Mouse (Mus musculus) heart, embryonic 16.5 days (tissue): Measurements from ENCODE around the gene Phtf1. TPM values are rescaled to one million over a fixed set of nuclear protein-coding genes. Genes with fewer than 3 reads are reported as not detected.

ENCODE experiments used
- ATAC-seq: fragments of 200-750 bp; cut with Nextera tagmentation; replicated peaks from 2 replicates; pipeline ENCODE4 v1.8.0; 2017; ENCODE audit warnings: moderate number of reproducible peaks; ENCODE audit not compliant: insufficient read depth, low FRiP score; ENCODE audit errors: extremely low read depth
- H3K27ac ChIP-seq: fragments of 300-500 bp; sonication (generic); 2 replicates; pipeline ENCODE4 v1.5.1; 2014; ENCODE audit warnings: mild to moderate bottlenecking, low read length, control low read depth, moderate library complexity
- H3K27me3 ChIP-seq: fragments of 300-500 bp; sonication (generic); 2 replicates; pipeline ENCODE4 v1.6.1; 2014; ENCODE audit warnings: low read length, mixed read lengths; ENCODE audit not compliant: control insufficient read depth, insufficient read depth
- H3K36me3 ChIP-seq: fragments of 300-500 bp; sonication (generic); 2 replicates; pipeline ENCODE4 v1.6.1; 2014; ENCODE audit not compliant: control insufficient read depth, insufficient read depth
- H3K4me1 ChIP-seq: fragments of 300-500 bp; sonication (generic); 2 replicates; pipeline ENCODE4 v1.6.1; 2014; ENCODE audit warnings: low read length, mixed read lengths; ENCODE audit not compliant: control insufficient read depth, insufficient read depth
- H3K4me2 ChIP-seq: fragments of 300-500 bp; sonication (generic); 2 replicates; pipeline ENCODE4 v1.6.1; 2014; ENCODE audit warnings: low read depth, mild to moderate bottlenecking, control low read depth, low read length
- H3K4me3 ChIP-seq: fragments of 300-500 bp; sonication (generic); 2 replicates; pipeline ENCODE4 v1.5.1; 2014; ENCODE audit warnings: mild to moderate bottlenecking, control low read depth, low read length
- H3K9ac ChIP-seq: fragments of 300-500 bp; sonication (generic); 2 replicates; pipeline ENCODE4 v1.6.1; 2014; ENCODE audit warnings: low read length, control low read depth
- H3K9me3 ChIP-seq: fragments of 300-500 bp; sonication (generic); replicated peaks from 2 replicates; pipeline ENCODE4 v1.6.1; 2016; ENCODE audit warnings: low read length; ENCODE audit not compliant: control insufficient read depth
- WGBS: fragments of 180-500 bp; shearing (Covaris S2); extraction: QIAGEN DNeasy Blood & Tissue Kit; methylation state at CpG from one replicate; pipeline ENCODE4 v1.1.7; 2014; 5-methylcytosine and 5-hydroxymethylcytosine counted together
- polyA plus RNA-seq: library from polyadenylated mRNA; unstranded; fragments of >200 nt; fragmentation: Nextera tagmentation; extraction: Ambion mirVana; gene quantifications from 2 replicates; pipeline ENCODE4 v1.2.1, GENCODE M21; 2015

The Phtf1 gene
- polyA plus RNA-seq, 1 experiment from 2014 or later = 15.3 TPM

DNA sequence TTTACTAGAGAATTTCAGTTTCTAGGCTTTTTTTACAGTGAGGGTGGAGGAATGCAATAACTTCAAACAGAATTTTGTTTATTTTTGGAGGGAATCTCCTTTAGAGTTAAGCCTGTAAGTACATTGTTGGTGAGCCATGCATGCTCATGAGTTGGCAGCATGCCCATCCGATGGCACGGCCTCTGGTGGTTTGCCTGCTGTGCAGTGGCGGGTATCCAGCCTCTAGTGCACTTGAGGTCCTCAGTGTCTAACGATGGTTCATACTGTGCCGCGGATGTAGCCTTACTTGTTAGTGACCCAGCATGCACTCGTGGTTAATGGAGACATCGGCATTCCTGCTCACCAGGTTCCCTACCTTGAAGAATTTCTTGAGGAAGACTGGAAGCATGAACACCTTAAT is 39.6 kb downstream of the Phtf1 start:
- no peaks in the 10 kb centered on the region for H3K9me3 ChIP-seq
- H3K27me3 ChIP-seq = no peaks in the 10 kb centered on the region
- H3K4me3 ChIP-seq = no peak overlapping the region
- H3K9ac ChIP-seq = no peak overlapping the region
- ATAC-seq = no peak; the same call in 1 of the 2 replicates
- WGBS = 50% methylated on average over 8 of the region's 8 CpGs
- peaks cover 32% of the 10 kb centered on the region for H3K36me3 ChIP-seq
- no peaks in the 10 kb centered on the region for H3K4me1 ChIP-seq
- no peak overlapping the region for H3K4me2 ChIP-seq
- H3K27ac ChIP-seq = no peak overlapping the region

DNA sequence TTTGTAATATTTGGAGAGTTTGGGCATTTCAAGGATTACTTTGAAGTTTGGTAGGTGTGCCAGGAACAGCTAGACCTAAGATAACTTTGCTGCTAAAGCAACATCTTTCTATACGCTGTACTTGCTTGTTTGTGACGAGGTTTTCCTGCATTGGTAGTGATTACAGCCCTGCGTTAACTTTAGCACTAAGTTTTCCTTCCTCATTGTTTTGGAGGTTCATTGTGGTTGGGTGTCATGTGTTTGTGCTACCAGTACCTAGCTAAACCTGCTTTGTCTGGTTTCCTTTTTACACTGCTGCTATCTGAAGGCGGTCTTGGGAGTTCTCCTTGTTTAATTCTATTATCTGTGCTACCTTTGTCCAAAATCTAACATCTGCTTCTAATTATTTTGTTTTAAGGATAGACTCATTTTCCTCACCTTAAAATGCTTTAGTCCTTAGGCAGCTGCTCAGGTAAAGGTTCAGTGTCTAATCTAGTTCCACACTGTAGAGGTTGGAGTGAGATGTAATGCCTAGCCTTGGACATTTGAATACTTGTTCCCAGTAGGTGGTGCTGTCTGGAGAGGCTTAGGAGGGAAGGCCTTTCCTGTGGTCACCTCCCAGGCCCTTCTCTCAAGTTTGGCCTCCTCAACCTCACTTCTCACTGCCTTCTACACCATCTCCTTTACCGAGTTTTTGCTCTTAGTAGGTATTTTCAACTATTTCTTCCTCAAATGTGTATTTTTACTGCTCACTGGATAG is 42.2 kb downstream of the Phtf1 start:
- H3K27ac ChIP-seq = no peak overlapping the region
- no peaks in the 10 kb centered on the region for H3K27me3 ChIP-seq
- H3K9ac ChIP-seq = no peak overlapping the region
- no peaks in the 10 kb centered on the region for H3K4me1 ChIP-seq
- no peak overlapping the region for H3K4me3 ChIP-seq
- H3K4me2 ChIP-seq = no peak overlapping the region
- H3K36me3 ChIP-seq = peaks cover 32% of the 10 kb centered on the region
- no peak for ATAC-seq
- no peaks in the 10 kb centered on the region for H3K9me3 ChIP-seq
- 85% methylated on average over 5 of the region's 5 CpGs for WGBS

GRCm38 (mm10) chr3:104011972-104012371 is 44.1 kb downstream of the Phtf1 start:
- Histone ChIP-seq H3K36me3 (peaks cover 30% of the 10 kb centered on the region), H3K9ac (no peak overlapping the region), H3K4me3 (no peak overlapping the region), H3K27ac (no peak overlapping the region), H3K9me3 (no peaks in the 10 kb centered on the region), H3K4me1 (no peaks in the 10 kb centered on the region), H3K27me3 (no peaks in the 10 kb centered on the region), H3K4me2 (no peak overlapping the region)
- WGBS = 81% methylated on average over 2 of the region's 2 CpGs
- ATAC-seq = no peak

DNA sequence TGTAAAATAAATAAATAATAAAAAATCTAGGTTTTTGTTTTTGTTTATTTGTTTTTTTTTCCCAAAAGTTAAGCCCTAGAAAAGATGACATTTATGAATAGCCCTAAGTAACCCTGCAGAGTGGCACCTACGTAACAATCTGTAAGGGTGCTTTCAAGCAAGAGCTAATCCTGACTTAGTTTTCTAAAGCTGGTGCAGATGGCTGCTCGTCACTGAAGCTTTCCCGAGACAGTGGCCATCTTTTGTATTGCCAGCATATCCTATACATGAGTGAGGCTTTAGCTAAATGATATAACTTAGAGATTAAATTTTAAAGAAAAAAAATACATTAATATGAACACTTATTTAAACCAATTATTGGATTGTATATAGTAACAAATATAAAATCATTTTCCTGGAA is 50.0 kb downstream of the Phtf1 start:
- no peak overlapping the region for H3K9ac ChIP-seq
- H3K27me3 ChIP-seq = no peaks in the 10 kb centered on the region
- no peak overlapping the region for H3K4me2 ChIP-seq
- no peaks in the 10 kb centered on the region for H3K4me1 ChIP-seq
- H3K36me3 ChIP-seq = peaks cover 51% of the 10 kb centered on the region
- H3K27ac ChIP-seq = no peak overlapping the region
- no peaks in the 10 kb centered on the region for H3K9me3 ChIP-seq
- H3K4me3 ChIP-seq = no peak overlapping the region
- no peak for ATAC-seq
- WGBS = 84% methylated on average over 3 of the region's 3 CpGs

DNA sequence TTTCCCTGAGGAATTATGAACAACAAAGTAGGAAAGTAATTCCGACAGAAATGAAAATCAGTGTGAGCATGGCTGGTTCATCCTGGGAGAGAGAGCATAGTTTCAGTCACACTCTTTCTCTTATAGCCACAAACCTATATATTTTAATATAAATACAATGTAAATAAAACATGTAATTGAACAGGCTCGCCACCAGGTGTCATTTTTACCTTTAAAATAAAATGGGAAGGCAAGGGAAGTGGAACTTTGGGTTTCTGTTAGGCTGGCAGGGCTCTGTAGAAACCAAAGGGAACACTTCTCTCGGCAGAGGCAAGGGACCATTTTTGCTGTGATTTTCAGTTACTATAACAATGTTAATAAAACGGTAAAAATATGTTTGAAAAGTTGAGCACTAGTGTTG is 51.5 kb downstream of the Phtf1 start:
- WGBS = 55% methylated on average over 4 of the region's 4 CpGs
- Histone ChIP-seq H3K9me3 (no peaks in the 10 kb centered on the region), H3K4me1 (no peaks in the 10 kb centered on the region), H3K27me3 (no peaks in the 10 kb centered on the region), H3K27ac (no peak overlapping the region), H3K4me3 (no peak overlapping the region), H3K9ac (no peak overlapping the region), H3K4me2 (no peak overlapping the region), H3K36me3 (peaks cover 52% of the 10 kb centered on the region)
- ATAC-seq = no peak

GRCm38 (mm10) chr3:104020101-104020500 is 52.2 kb downstream of the Phtf1 start:
- no peak overlapping the region for H3K4me3 ChIP-seq
- WGBS = 85% methylated on average over 12 of the region's 12 CpGs
- H3K4me2 ChIP-seq = no peak overlapping the region
- ATAC-seq = no peak
- no peaks in the 10 kb centered on the region for H3K27me3 ChIP-seq
- H3K9ac ChIP-seq = no peak overlapping the region
- no peak overlapping the region for H3K27ac ChIP-seq
- peaks cover 49% of the 10 kb centered on the region for H3K36me3 ChIP-seq
- no peaks in the 10 kb centered on the region for H3K4me1 ChIP-seq
- no peaks in the 10 kb centered on the region for H3K9me3 ChIP-seq

DNA sequence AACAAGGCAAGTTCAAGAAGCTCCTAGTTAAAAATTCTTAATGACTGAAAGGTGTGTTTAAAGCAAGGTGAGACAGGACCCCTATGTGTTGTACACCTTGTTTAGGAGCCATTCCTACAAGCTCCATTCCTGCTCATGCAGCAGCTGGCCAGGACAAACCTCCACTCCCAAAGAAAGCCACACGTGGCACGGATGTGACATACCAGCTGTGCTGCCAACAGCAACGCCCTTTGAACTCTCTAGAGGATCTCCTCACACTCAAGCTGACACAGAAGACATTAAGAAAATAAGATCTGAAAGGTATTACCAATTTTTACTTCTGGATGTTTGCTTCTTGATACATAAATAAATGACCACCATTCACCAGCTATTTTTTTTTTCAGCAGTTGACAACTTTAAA is 59.0 kb downstream of the Phtf1 start:
- H3K27me3 ChIP-seq = no peaks in the 10 kb centered on the region
- peaks cover 24% of the 10 kb centered on the region for H3K36me3 ChIP-seq
- WGBS = 59% methylated on average over 3 of the region's 3 CpGs
- no peaks in the 10 kb centered on the region for H3K4me1 ChIP-seq
- H3K27ac ChIP-seq = no peak overlapping the region
- ATAC-seq = no peak
- no peaks in the 10 kb centered on the region for H3K9me3 ChIP-seq
- no peak overlapping the region for H3K9ac ChIP-seq
- no peak overlapping the region for H3K4me3 ChIP-seq
- no peak overlapping the region for H3K4me2 ChIP-seq

DNA sequence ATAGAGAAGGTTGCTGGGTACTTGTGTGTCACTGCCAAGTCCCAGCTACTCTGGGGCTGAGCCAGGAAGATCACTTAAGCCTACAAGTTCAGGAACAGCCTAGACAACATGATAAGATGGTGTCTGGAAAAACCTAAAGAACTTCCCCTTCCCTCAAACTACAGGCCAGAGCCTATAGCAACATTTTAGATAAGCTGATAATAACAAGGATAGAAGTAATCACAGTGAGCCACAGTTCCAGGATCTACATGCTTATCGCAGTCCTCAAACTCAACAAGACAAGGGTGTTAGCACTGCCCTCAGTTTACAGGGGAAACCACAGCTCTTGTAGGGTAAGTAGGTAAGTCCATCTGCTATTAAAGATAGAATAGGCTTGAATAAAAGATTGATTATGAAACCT is 64.2 kb downstream of the Phtf1 start:
- Histone ChIP-seq H3K4me2 (no peak overlapping the region), H3K36me3 (peaks cover 11% of the 10 kb centered on the region)
- 78% methylated on average over 1 of the region's 1 CpGs for WGBS

GRCm38 (mm10) chr3:104032747-104033146 is 64.8 kb downstream of the Phtf1 start:
- no peak for ATAC-seq
- no peaks in the 10 kb centered on the region for H3K9me3 ChIP-seq
- H3K27me3 ChIP-seq = no peaks in the 10 kb centered on the region
- H3K4me3 ChIP-seq = no peak overlapping the region
- peaks cover 3% of the 10 kb centered on the region; the same call in 1 of the 2 replicates for H3K4me1 ChIP-seq
- peaks cover 10% of the 10 kb centered on the region for H3K36me3 ChIP-seq
- no peak overlapping the region for H3K9ac ChIP-seq
- H3K27ac ChIP-seq = no peak overlapping the region
- H3K4me2 ChIP-seq = no peak overlapping the region
- 93% methylated on average over 1 of the region's 1 CpGs for WGBS

More for the DNA sequence above, 64.2 kb downstream of the Phtf1 start:
- H3K27ac ChIP-seq = no peak overlapping the region
- H3K9ac ChIP-seq = no peak overlapping the region
- peaks cover 3% of the 10 kb centered on the region; the same call in 1 of the 2 replicates for H3K4me1 ChIP-seq
- no peaks in the 10 kb centered on the region for H3K27me3 ChIP-seq
- ATAC-seq = no peak
- H3K9me3 ChIP-seq = no peaks in the 10 kb centered on the region
- no peak overlapping the region for H3K4me3 ChIP-seq
